ENCODE assay signal across 27 mouse cellular contexts in genomic region chr14:59843264-59843942, GRCm38 (mm10).
DNase-seq lines count a peak whose midpoint lies in the region; ATAC-seq and TF ChIP-seq lines count a peak whose summit lies in the region.
"Had no signal": no experiment of that assay in that cellular context is flagged by ENCODE, and none has a peak within 500 bp of the region (broad histone marks: within the 10 kb centered on the region; RNA-seq: fewer than 3 reads in every experiment).

No protein-coding gene starts in this region.

- peak; percentile 59 for ATAC-seq in intestine, embryonic 15.5 days
- ATAC-seq in liver, embryonic 12.5 days, result peak; percentile 54
- peak; percentile 96 for ATAC-seq in liver, postnatal 0 days
- ATAC-seq: activated CD4-positive, CD25-positive, alpha-beta regulatory T cell, adult 4 months; CD4-positive, CD25-positive, alpha-beta regulatory T cell, adult 4 months; forebrain, embryonic 15.5 days had no signal

- no peak overlapping the region for H3K9ac ChIP-seq in intestine, embryonic 15.5 days
- H3K9ac ChIP-seq in liver, embryonic 12.5 days, result no peak overlapping the region
- no peak overlapping the region for H3K9ac ChIP-seq in liver, postnatal 0 days (replicated peaks)
- H3K9ac ChIP-seq: embryonic facial prominence, embryonic 12.5 days; forebrain, embryonic 15.5 days; heart, embryonic 12.5 days; hindbrain, embryonic 13.5 days; lung, embryonic 15.5 days; stomach, embryonic 15.5 days had no signal

- H3K4me1 ChIP-seq in intestine, embryonic 15.5 days (replicated peaks), result peaks cover 6% of the 10 kb centered on the region
- peaks cover 5% of the 10 kb centered on the region; the same call in 1 of the 2 replicates for H3K4me1 ChIP-seq in liver, embryonic 12.5 days
- peaks cover 3% of the 10 kb centered on the region; the same call in 1 of the 2 replicates for H3K4me1 ChIP-seq in liver, postnatal 0 days (ENCODE audit: insufficient read depth)
- H3K4me1 ChIP-seq: embryonic facial prominence, embryonic 12.5 days; stomach, embryonic 15.5 days had no signal

- no peak overlapping the region for H3K4me2 ChIP-seq in intestine, embryonic 15.5 days (replicated peaks)
- no peak overlapping the region for H3K4me2 ChIP-seq in liver, embryonic 12.5 days
- H3K4me2 ChIP-seq in liver, postnatal 0 days (ENCODE audit: low read depth, low read length), result no peak overlapping the region
- H3K4me2 ChIP-seq: embryonic facial prominence, embryonic 12.5 days; forebrain, embryonic 15.5 days; heart, embryonic 12.5 days; hindbrain, embryonic 13.5 days; lung, embryonic 15.5 days; stomach, embryonic 15.5 days had no signal

- no peaks in the 10 kb centered on the region for H3K27me3 ChIP-seq in intestine, embryonic 15.5 days (replicated peaks)
- no peaks in the 10 kb centered on the region for H3K27me3 ChIP-seq in liver, embryonic 12.5 days (replicated peaks)
- H3K27me3 ChIP-seq in liver, postnatal 0 days (ENCODE audit: insufficient read depth, low read length), result no peaks in the 10 kb centered on the region
- H3K27me3 ChIP-seq: embryonic facial prominence, embryonic 12.5 days; forebrain, embryonic 15.5 days; heart, embryonic 12.5 days; hindbrain, embryonic 13.5 days; lung, embryonic 15.5 days; stomach, embryonic 15.5 days had no signal

- 56% methylated on average over 6 of the region's 6 CpGs for WGBS in intestine, embryonic 15.5 days
- 54% methylated on average over 6 of the region's 6 CpGs for WGBS in liver, embryonic 12.5 days (ENCODE audit: insufficient replicate concordance)
- WGBS in liver, postnatal 0 days (ENCODE audit: insufficient replicate concordance), result 56% methylated on average over 6 of the region's 6 CpGs

- no peak overlapping the region for H3K4me3 ChIP-seq in intestine, embryonic 15.5 days (replicated peaks)
- H3K4me3 ChIP-seq in liver, embryonic 12.5 days, result no peak overlapping the region
- no peak overlapping the region for H3K4me3 ChIP-seq in liver, postnatal 0 days (ENCODE audit: low read depth, low read length)
- H3K4me3 ChIP-seq: embryonic facial prominence, embryonic 12.5 days; forebrain, embryonic 15.5 days; heart, embryonic 12.5 days; hindbrain, embryonic 13.5 days; lung, embryonic 15.5 days; stomach, embryonic 15.5 days had no signal

- H3K9me3 ChIP-seq in intestine, embryonic 15.5 days, result no peaks in the 10 kb centered on the region
- H3K9me3 ChIP-seq in liver, embryonic 12.5 days (replicated peaks), result no peaks in the 10 kb centered on the region
- H3K9me3 ChIP-seq in liver, postnatal 0 days (ENCODE audit: low read length), result no peaks in the 10 kb centered on the region
- H3K9me3 ChIP-seq: embryonic facial prominence, embryonic 12.5 days; forebrain, embryonic 15.5 days; heart, embryonic 12.5 days; hindbrain, embryonic 13.5 days; lung, embryonic 15.5 days; stomach, embryonic 15.5 days had no signal

- DNase-seq in lung, postnatal 25 days (ENCODE audit: low spot score), result peak; percentile 28
- no peak for DNase-seq in lung, postnatal 10 days
- DNase-seq in liver, postnatal 0 days, result peak; percentile 15
- DNase-seq in cerebellum, adult 9-10 months, result no peak
- DNase-seq in layer of hippocampus, postnatal 36 days, result no peak
- DNase-seq: adrenal gland, adult 8-10 months; cerebellum, adult 2 months; cerebellum, postnatal 25 days; embryo, embryonic 11 days; gastrocnemius, postnatal 25 days; heart, adult 18-20 months; heart, postnatal 4 days; kidney, adult 9 months; kidney, postnatal 25 days; midbrain, embryonic 14.5 days; retina, postnatal 1 day; right cerebral cortex, postnatal 14 days had no signal

- TF ChIP-seq EP300 in liver, postnatal 0 days (IDR thresholded peaks at IDR 0.05; ENCODE audit: low read depth), result no peak; the same call in 1 of the 2 replicates

- TF ChIP-seq CTCF in liver, postnatal 0 days (IDR thresholded peaks at IDR 0.05; ENCODE audit: low read depth), result no peak

- no peaks in the 10 kb centered on the region for H3K36me3 ChIP-seq in intestine, embryonic 15.5 days
- no peaks in the 10 kb centered on the region for H3K36me3 ChIP-seq in liver, embryonic 12.5 days
- no peaks in the 10 kb centered on the region for H3K36me3 ChIP-seq in liver, postnatal 0 days (replicated peaks; ENCODE audit: insufficient read depth, low read length)
- H3K36me3 ChIP-seq: embryonic facial prominence, embryonic 12.5 days; forebrain, embryonic 15.5 days; heart, embryonic 12.5 days; hindbrain, embryonic 13.5 days; lung, embryonic 15.5 days; stomach, embryonic 15.5 days had no signal

- H3K27ac ChIP-seq in intestine, embryonic 15.5 days, result no peak overlapping the region
- no peak overlapping the region for H3K27ac ChIP-seq in liver, embryonic 12.5 days
- peak overlapping the region; percentile 58; the same call in 1 of the 2 replicates for H3K27ac ChIP-seq in liver, postnatal 0 days (ENCODE audit: low read depth)
- H3K27ac ChIP-seq: embryonic facial prominence, embryonic 12.5 days; forebrain, embryonic 15.5 days; hindbrain, embryonic 13.5 days; lung, embryonic 15.5 days; stomach, embryonic 15.5 days had no signal

Comparison
In these comparisons a context has a peak if more than half of its experiments do, and no peak if none do; other contexts are left out.
1. DNase-seq: peak in lung, postnatal 25 days (single experiment) and liver, postnatal 0 days (single experiment); none in lung, postnatal 10 days (single experiment), cerebellum, adult 9-10 months (single experiment) and layer of hippocampus, postnatal 36 days (0 of 2).
2. Peak in every context shown above with its lines, with median percentiles within 50 percentile points of each other: ATAC-seq.